In the genomic region with DNA sequence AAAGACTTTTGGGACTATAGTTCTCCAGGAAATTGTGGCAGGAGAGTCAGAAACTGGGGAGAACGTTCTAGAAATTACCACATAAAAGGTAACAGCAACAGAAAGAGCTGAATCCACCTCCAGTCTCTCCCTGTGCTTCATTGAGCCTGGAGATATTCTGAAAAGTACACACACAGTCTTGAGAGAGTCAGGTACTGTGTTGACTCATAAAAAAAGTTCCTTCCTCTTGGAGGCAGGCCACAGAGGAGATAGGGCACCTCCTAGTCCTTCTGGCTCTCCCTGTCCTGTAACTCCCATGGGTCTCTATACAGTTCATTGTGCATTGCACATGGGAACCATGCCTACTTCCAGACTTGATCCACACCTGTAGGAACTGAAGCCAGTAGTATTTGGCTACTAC, we compare ENCODE assay signal across 26 mouse cellular contexts.
DNase-seq lines count a peak whose midpoint lies in the region; ATAC-seq and TF ChIP-seq lines count a peak whose summit lies in the region.
"Had no signal": no experiment of that assay in that cellular context is flagged by ENCODE, and none has a peak within 500 bp of the region (broad histone marks: within the 10 kb centered on the region; RNA-seq: fewer than 3 reads in every experiment).

No protein-coding gene starts in this region.

- no peak for TF ChIP-seq EP300 in lung, postnatal 0 days (IDR thresholded peaks at IDR 0.05)

- intact Hi-C loops in left cerebral cortex, postnatal 25 days (cut with DNase I), result no loop called here

- no peaks in the 10 kb centered on the region for H3K36me3 ChIP-seq in lung, postnatal 0 days (ENCODE audit: insufficient read depth, low read length)
- H3K36me3 ChIP-seq: neural tube, embryonic 12.5 days had no signal

- no peak for TF ChIP-seq CTCF in lung, postnatal 0 days (IDR thresholded peaks at IDR 0.05)

- no peaks in the 10 kb centered on the region for H3K27me3 ChIP-seq in lung, postnatal 0 days (replicated peaks; ENCODE audit: insufficient read depth, low read length)
- H3K27me3 ChIP-seq: embryonic facial prominence, embryonic 13.5 days; heart, embryonic 15.5 days; neural tube, embryonic 12.5 days had no signal

- ATAC-seq in lung, postnatal 0 days, result no peak
- peak; percentile 46; the same call in 1 of the 2 replicates for ATAC-seq in monocyte, adult 5-6 weeks (replicated peaks; ENCODE audit: insufficient number of reproducible peaks, low FRiP score, low TSS enrichment, poor library complexity, severe bottlenecking)
- ATAC-seq: forebrain, postnatal 0 days; hindbrain, postnatal 0 days; intestine, embryonic 16.5 days; midbrain, embryonic 16.5 days had no signal

- H3K4me2 ChIP-seq in lung, postnatal 0 days (replicated peaks; ENCODE audit: low read depth, low read length), result no peak overlapping the region
- H3K4me2 ChIP-seq: embryonic facial prominence, embryonic 13.5 days; heart, embryonic 15.5 days; neural tube, embryonic 12.5 days had no signal

- no peak overlapping the region for H3K4me3 ChIP-seq in lung, postnatal 0 days (ENCODE audit: low read depth, low read length)
- H3K4me3 ChIP-seq: embryonic facial prominence, embryonic 13.5 days; heart, embryonic 10.5 days; heart, embryonic 15.5 days; myocyte; neural tube, embryonic 12.5 days had no signal

- 71% methylated on average over 1 of the region's 1 CpGs for WGBS in lung, postnatal 0 days

- H3K27ac ChIP-seq in lung, postnatal 0 days (ENCODE audit: low read length), result no peak overlapping the region
- H3K27ac ChIP-seq: embryonic facial prominence, embryonic 13.5 days; heart, embryonic 10.5 days; heart, embryonic 15.5 days; hindbrain, postnatal 0 days; kidney, postnatal 0 days; neural tube, embryonic 12.5 days had no signal

- peaks cover 5% of the 10 kb centered on the region for H3K4me1 ChIP-seq in lung, postnatal 0 days (ENCODE audit: insufficient read depth, low read depth, low read length)
- H3K4me1 ChIP-seq: embryonic facial prominence, embryonic 13.5 days; neural tube, embryonic 12.5 days had no signal

- H3K9me3 ChIP-seq in lung, postnatal 0 days (ENCODE audit: low read length), result no peaks in the 10 kb centered on the region
- H3K9me3 ChIP-seq: embryonic facial prominence, embryonic 13.5 days; G1E; heart, embryonic 10.5 days; heart, embryonic 15.5 days; neural tube, embryonic 12.5 days had no signal

- H3K9ac ChIP-seq in lung, postnatal 0 days (replicated peaks; ENCODE audit: low read depth), result no peak overlapping the region
- H3K9ac ChIP-seq: embryonic facial prominence, embryonic 13.5 days; forebrain, postnatal 0 days; heart, embryonic 15.5 days; neural tube, embryonic 12.5 days had no signal

- DNase-seq in lung, postnatal 0 days (ENCODE audit: low spot score), result peak; percentile 20
- no peak for DNase-seq in lung, adult 18-20 months
- DNase-seq in B cell, adult 2 months, result peak; percentile 9 to 12
- DNase-seq in fat pad, adult 2 months (ENCODE audit: extremely low read depth, low read depth, low spot score), result peak; percentile 39
- no peak for DNase-seq in ovary, postnatal 10 days (ENCODE audit: low spot score)
- DNase-seq in left cerebral cortex, postnatal 25 days (ENCODE audit: low spot score in 2 of 2), result no peak
- DNase-seq in adrenal gland, adult (ENCODE audit: inconsistent age in 2 of 2, low spot score in 1 of 2), result no peak
- DNase-seq: adrenal gland, adult 2 months; cerebellum, adult 11 months; cerebellum, adult 9-11 months; forebrain, postnatal 0 days; heart, adult 11 months; kidney, adult 8-10 months; kidney, postnatal 4 days; right cerebral cortex, postnatal 4 days had no signal

Comparison
In these comparisons a context has a peak if more than half of its experiments do, and no peak if none do; other contexts are left out.
1. DNase-seq: peak in lung, postnatal 0 days (single experiment), B cell, adult 2 months (2 of 2) and fat pad, adult 2 months (single experiment); none in lung, adult 18-20 months (0 of 2), ovary, postnatal 10 days (single experiment), left cerebral cortex, postnatal 25 days (0 of 2) and adrenal gland, adult (0 of 2).